19 mouse cellular contexts compared by ENCODE assay signal in genomic region chr13:78935990-78936650, GRCm38 (mm10).
DNase-seq lines count a peak whose midpoint lies in the region; ATAC-seq and TF ChIP-seq lines count a peak whose summit lies in the region.
"Had no signal": no experiment of that assay in that cellular context is flagged by ENCODE, and none has a peak within 500 bp of the region (broad histone marks: within the 10 kb centered on the region; RNA-seq: fewer than 3 reads in every experiment).

No protein-coding gene starts in this region.

- H3K36me3 ChIP-seq in forebrain, embryonic 11.5 days (ENCODE audit: control insufficient read depth, insufficient read depth, low read length), result no peaks in the 10 kb centered on the region
- no peaks in the 10 kb centered on the region for H3K36me3 ChIP-seq in hindbrain, embryonic 15.5 days
- no peaks in the 10 kb centered on the region for H3K36me3 ChIP-seq in midbrain, postnatal 0 days (ENCODE audit: insufficient read depth, low read length)
- H3K36me3 ChIP-seq in heart, embryonic 10.5 days, result no peaks in the 10 kb centered on the region
- no peaks in the 10 kb centered on the region for H3K36me3 ChIP-seq in intestine, embryonic 15.5 days
- H3K36me3 ChIP-seq: embryonic facial prominence, embryonic 15.5 days; limb, embryonic 10.5 days had no signal

- H3K9ac ChIP-seq in forebrain, embryonic 11.5 days (ENCODE audit: low read length), result no peak overlapping the region
- H3K9ac ChIP-seq in hindbrain, embryonic 15.5 days, result no peak overlapping the region
- H3K9ac ChIP-seq in midbrain, postnatal 0 days (replicated peaks; ENCODE audit: low read length, poor library complexity, severe bottlenecking), result no peak overlapping the region
- no peak overlapping the region for H3K9ac ChIP-seq in intestine, embryonic 15.5 days
- H3K9ac ChIP-seq: embryonic facial prominence, embryonic 15.5 days; liver, embryonic 14.5 days had no signal

- no peaks in the 10 kb centered on the region for H3K9me3 ChIP-seq in forebrain, embryonic 11.5 days (ENCODE audit: control insufficient read depth, low read length)
- H3K9me3 ChIP-seq in hindbrain, embryonic 15.5 days, result no peaks in the 10 kb centered on the region
- no peaks in the 10 kb centered on the region for H3K9me3 ChIP-seq in midbrain, postnatal 0 days (ENCODE audit: low read length)
- no peaks in the 10 kb centered on the region for H3K9me3 ChIP-seq in heart, embryonic 10.5 days
- H3K9me3 ChIP-seq in intestine, embryonic 15.5 days, result no peaks in the 10 kb centered on the region
- H3K9me3 ChIP-seq: embryonic facial prominence, embryonic 15.5 days; limb, embryonic 10.5 days had no signal

- H3K4me3 ChIP-seq in forebrain, embryonic 11.5 days (ENCODE audit: low read depth, low read length), result no peak overlapping the region
- H3K4me3 ChIP-seq in hindbrain, embryonic 15.5 days, result no peak overlapping the region
- H3K4me3 ChIP-seq in midbrain, postnatal 0 days (ENCODE audit: low read depth, low read length), result no peak overlapping the region
- H3K4me3 ChIP-seq in heart, embryonic 10.5 days, result no peak overlapping the region
- H3K4me3 ChIP-seq in intestine, embryonic 15.5 days (replicated peaks), result no peak overlapping the region
- H3K4me3 ChIP-seq: embryonic facial prominence, embryonic 15.5 days; heart, adult 2 months; limb, embryonic 10.5 days; myocyte had no signal

- no peaks in the 10 kb centered on the region for H3K27me3 ChIP-seq in forebrain, embryonic 11.5 days (ENCODE audit: control insufficient read depth, insufficient read depth, low read length)
- H3K27me3 ChIP-seq in hindbrain, embryonic 15.5 days, result no peaks in the 10 kb centered on the region
- no peaks in the 10 kb centered on the region for H3K27me3 ChIP-seq in midbrain, postnatal 0 days (ENCODE audit: insufficient read depth, low read length)
- H3K27me3 ChIP-seq in heart, embryonic 10.5 days (ENCODE audit: insufficient read depth, poor library complexity, severe bottlenecking), result no peaks in the 10 kb centered on the region
- H3K27me3 ChIP-seq in intestine, embryonic 15.5 days (replicated peaks), result no peaks in the 10 kb centered on the region
- H3K27me3 ChIP-seq: embryonic facial prominence, embryonic 15.5 days had no signal

- H3K27ac ChIP-seq in forebrain, embryonic 11.5 days (ENCODE audit: low read depth, low read length), result no peak overlapping the region
- no peak overlapping the region; the same call in 1 of the 2 replicates for H3K27ac ChIP-seq in hindbrain, embryonic 15.5 days (replicated peaks)
- H3K27ac ChIP-seq in midbrain, postnatal 0 days (ENCODE audit: low read depth, low read length), result no peak overlapping the region
- no peak overlapping the region for H3K27ac ChIP-seq in heart, embryonic 10.5 days
- H3K27ac ChIP-seq in intestine, embryonic 15.5 days, result no peak overlapping the region
- H3K27ac ChIP-seq: embryonic facial prominence, embryonic 15.5 days; heart, adult 2 months; kidney, postnatal 0 days; limb, embryonic 10.5 days; liver, embryonic 14.5 days had no signal

- no peak overlapping the region for H3K4me2 ChIP-seq in forebrain, embryonic 11.5 days (ENCODE audit: low read depth, low read length, severe bottlenecking)
- no peak overlapping the region for H3K4me2 ChIP-seq in hindbrain, embryonic 15.5 days
- no peak overlapping the region for H3K4me2 ChIP-seq in midbrain, postnatal 0 days (ENCODE audit: low read depth, low read length, poor library complexity, severe bottlenecking)
- no peak overlapping the region for H3K4me2 ChIP-seq in intestine, embryonic 15.5 days (replicated peaks)
- H3K4me2 ChIP-seq: embryonic facial prominence, embryonic 15.5 days had no signal

- H3K4me1 ChIP-seq in forebrain, embryonic 11.5 days (replicated peaks; ENCODE audit: control insufficient read depth, insufficient read depth, low read length), result peaks cover 11% of the 10 kb centered on the region; the same call in 1 of the 2 replicates
- H3K4me1 ChIP-seq in hindbrain, embryonic 15.5 days (replicated peaks), result peaks cover 11% of the 10 kb centered on the region; the same call in 1 of the 2 replicates
- no peaks in the 10 kb centered on the region for H3K4me1 ChIP-seq in midbrain, postnatal 0 days (ENCODE audit: insufficient read depth, low read length)
- no peaks in the 10 kb centered on the region for H3K4me1 ChIP-seq in heart, embryonic 10.5 days
- H3K4me1 ChIP-seq in intestine, embryonic 15.5 days (replicated peaks), result no peaks in the 10 kb centered on the region
- H3K4me1 ChIP-seq: embryonic facial prominence, embryonic 15.5 days had no signal

- peak; percentile 55 for ATAC-seq in forebrain, embryonic 11.5 days (replicated peaks; ENCODE audit: low FRiP score)
- peak; percentile 73 for ATAC-seq in hindbrain, embryonic 15.5 days (ENCODE audit: low FRiP score, low read depth)
- no peak for ATAC-seq in midbrain, postnatal 0 days (ENCODE audit: low FRiP score)
- ATAC-seq in intestine, embryonic 15.5 days, result no peak
- ATAC-seq in activated CD4-positive, CD25-positive, alpha-beta regulatory T cell, adult 4 months, result no peak

- TF ChIP-seq CTCF in midbrain, postnatal 0 days (IDR thresholded peaks at IDR 0.05), result no peak

- 8% methylated on average over 3 of the region's 3 CpGs for WGBS in forebrain, embryonic 11.5 days
- WGBS in hindbrain, embryonic 15.5 days, result 14% methylated on average over 3 of the region's 3 CpGs
- 23% methylated on average over 3 of the region's 3 CpGs for WGBS in midbrain, postnatal 0 days
- 60% methylated on average over 3 of the region's 3 CpGs for WGBS in heart, embryonic 10.5 days
- WGBS in intestine, embryonic 15.5 days, result 53% methylated on average over 3 of the region's 3 CpGs

- peak; percentile 95 for DNase-seq in embryo, embryonic 10 days (ENCODE audit: low spot score)
- no peak for DNase-seq in forebrain, embryonic 11.5 days (ENCODE audit: low spot score)
- peak; percentile 35 for DNase-seq in midbrain, postnatal 0 days (ENCODE audit: low spot score)
- no peak for DNase-seq in heart, embryonic 10.5 days (ENCODE audit: low spot score)
- DNase-seq in frontal cortex, postnatal 25 days (ENCODE audit: low spot score in 2 of 2), result no peak
- DNase-seq: B cell, adult 2 months; cerebellum, adult 11 months; heart, adult 2 months; heart, postnatal 36 days; lung, postnatal 36 days; right cerebral cortex, adult 18-20 months had no signal

Comparison
In these comparisons a context has a peak if more than half of its experiments do, and no peak if none do; other contexts are left out.
1. DNase-seq: peak in embryo, embryonic 10 days (single experiment) and midbrain, postnatal 0 days (single experiment); none in forebrain, embryonic 11.5 days (single experiment), heart, embryonic 10.5 days (single experiment) and frontal cortex, postnatal 25 days (0 of 2).
2. ATAC-seq: peak in forebrain, embryonic 11.5 days (single experiment) and hindbrain, embryonic 15.5 days (single experiment); none in midbrain, postnatal 0 days (single experiment), intestine, embryonic 15.5 days (single experiment) and activated CD4-positive, CD25-positive, alpha-beta regulatory T cell, adult 4 months (single experiment).